Mouse (Mus musculus) thymus, postnatal 4 days (tissue): ENCODE measurements at regions not wholly inside any gene's neighbourhood (a gene's known extent, or its start where the extent isn't known, plus 50 kb on each side); places are given as distances from the start of the nearest gene placed in this dataset.

Experiments
- DNase-seq: peaks from one replicate; pipeline ENCODE4 v3.0.0; 2021

- DNase-seq, result no peak
Observed at GRCm38 (mm10) chr8:64542501-64542900, 150.4 kb downstream of the Cpe start.

DNA sequence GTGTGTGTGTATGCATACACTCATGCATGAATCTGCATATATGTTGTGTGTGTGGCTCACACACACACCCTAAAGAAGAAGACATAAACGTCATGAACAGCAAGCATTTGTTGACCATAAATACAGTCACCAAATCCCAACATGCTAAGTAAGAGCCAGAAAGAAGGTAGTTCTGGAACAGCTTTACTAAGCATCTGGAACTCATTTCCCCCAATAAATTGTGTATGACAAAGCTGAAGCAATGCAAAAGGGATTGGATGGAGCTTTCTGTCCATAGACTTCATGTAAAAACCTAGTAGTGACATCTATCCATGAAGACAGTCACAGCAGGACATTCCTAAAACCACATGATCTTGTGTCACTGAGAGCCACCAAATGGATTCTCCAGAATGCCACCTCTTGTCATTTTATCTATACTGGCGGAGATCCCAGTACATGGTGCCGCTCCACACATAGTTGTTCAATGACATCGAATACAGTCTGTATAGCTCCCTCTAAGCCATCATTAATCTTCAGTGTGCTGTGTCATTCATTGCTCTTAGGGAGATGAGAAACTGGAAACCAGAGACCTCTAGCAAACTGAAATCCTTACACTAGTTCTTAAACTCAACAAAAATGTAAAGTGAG is 152.9 kb downstream of the Cpe start:
- no peak for DNase-seq

DNA sequence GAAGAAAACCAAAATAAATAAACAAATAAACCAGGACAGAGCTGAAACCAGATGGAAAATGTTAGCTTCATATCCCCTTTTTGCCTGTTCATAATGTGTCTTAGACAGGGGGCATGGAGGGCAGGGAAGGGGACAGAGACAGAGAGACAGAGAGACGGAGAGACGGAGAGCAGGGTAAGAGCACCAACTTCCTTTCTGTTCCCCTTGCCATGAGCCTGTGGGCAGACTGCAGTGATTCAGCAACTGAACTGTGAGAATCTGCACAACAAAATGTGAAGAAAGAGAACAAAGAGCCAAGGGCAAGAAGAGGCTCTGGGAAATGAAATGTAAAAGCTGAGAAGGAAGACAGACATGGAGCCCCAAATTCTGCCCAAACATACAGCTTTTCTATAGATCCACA is 161.1 kb downstream of the Cpe start:
- DNase-seq, result no peak

DNA sequence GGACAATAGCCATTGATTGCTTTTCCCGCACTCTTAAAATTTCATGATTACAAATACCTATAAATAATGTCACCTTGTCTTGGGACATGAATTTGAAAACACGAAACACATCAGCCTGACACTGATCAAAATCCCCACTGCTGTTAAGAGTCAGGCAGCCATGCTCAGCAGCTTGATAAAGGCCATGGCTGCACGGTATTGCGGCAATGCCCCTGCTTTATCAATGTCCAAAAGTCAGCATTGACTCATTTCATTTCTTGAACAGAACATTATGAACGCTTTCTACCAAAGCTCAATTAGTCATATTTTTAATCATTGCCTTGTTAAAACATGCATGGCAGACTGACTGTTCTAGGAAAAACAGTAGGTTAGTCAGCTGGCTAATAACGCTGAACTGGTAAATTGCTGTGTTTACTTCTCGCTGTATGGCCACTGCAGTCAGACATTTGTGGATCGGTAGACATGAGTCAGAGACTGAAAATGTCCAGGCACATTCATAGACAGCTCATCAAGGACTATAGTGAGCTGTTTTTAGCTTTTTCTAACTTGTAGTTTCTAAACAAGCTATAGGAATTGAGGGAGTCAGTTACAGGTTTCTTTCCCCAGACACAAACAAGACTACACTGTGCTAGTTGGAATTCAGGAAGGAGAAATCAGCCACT is 170.3 kb downstream of the Cpe start:
- no peak for DNase-seq

GRCm38 (mm10) chr8:64519650-64520049 is 173.2 kb downstream of the Cpe start:
- no peak for DNase-seq

DNA sequence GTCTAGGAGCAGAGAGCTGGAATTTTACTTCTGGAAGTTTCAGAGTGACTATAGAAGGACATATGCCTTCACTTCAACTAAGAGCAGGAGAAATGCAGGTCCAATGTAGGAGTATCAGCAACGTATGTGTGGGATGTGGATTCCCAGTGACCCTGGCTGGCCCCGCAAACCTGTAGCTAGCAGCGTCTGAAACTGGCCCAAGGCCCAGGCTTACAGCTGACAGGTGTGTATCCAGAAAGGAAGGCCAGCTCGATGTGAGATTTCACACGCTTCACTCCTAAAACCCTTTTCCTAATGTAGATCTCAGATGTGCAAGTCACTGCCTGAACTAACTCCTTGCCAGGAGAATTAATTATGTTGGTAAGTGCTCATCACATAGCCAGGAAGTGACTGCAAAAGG is 176.9 kb downstream of the Cpe start:
- no peak for DNase-seq

DNA sequence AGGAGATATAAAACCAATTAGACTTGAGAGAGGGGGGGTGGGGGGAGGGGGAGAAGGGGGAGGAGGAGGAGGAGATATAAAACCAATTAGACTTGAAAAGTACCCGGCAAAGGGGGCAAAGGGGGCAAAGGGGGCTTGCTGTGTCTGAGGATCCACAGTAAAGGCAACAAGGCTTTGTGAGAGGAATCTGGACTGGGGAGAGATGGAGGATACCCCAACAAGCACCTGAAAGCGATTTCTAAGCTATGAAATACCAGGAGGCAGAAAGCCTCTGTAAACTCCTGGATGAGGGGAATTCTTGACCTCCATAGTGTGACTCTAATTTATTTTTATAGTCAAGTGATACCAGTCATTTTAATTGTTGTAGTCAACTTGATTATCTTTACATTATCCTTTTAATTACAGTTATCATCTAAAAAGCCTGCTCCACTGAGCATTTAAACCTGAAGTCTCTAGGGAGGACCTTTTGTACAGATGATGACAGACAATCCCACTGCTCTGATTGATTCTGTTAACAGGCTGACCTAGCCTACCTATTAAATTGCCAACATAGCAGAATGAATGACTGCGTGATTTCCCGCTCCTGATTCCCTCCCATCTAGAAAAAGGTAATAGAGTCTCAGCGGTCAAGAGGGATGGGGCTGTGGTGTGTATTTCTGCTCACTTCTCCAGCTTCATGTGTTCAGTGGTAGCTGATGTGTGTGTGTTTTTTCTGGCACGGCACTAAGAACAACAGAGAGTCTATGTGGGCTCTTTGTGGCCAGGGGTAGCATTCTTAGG is 195.4 kb downstream of the Cpe start:
- no peak for DNase-seq

- DNase-seq, result no peak
Observed at GRCm38 (mm10) chr8:64496333-64497213, 196.3 kb downstream of the Cpe start.

- DNase-seq, result no peak
Observed at GRCm38 (mm10) chr8:64491561-64491960, 201.3 kb downstream of the Cpe start.

- DNase-seq, result no peak
Observed at GRCm38 (mm10) chr8:64488057-64488456, 204.8 kb downstream of the Cpe start.

- no peak for DNase-seq
Observed at GRCm38 (mm10) chr8:64473276-64473675, 219.6 kb downstream of the Cpe start.

DNA sequence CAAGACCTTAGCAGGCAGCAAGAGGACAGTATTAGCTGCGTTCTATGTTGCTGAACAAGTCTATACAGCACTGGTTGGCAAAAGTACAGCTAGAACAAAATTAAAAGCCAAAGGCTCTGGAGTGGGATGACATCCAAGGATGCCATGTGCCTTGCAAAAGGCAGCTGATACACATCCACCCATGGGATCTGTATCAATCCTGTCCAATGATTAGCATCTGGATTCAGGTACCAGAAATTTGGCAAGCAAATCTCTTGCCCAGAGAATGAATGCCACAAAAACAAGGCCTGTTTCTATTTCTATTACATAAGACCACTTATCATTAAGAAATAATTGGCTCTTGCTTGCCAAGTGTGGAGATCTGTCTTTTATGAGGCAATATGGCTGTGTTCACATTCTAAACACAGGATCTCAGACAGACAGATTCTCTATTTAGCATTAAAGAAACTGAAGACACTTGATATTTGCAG is 220.0 kb downstream of the Cpe start:
- no peak for DNase-seq

DNA sequence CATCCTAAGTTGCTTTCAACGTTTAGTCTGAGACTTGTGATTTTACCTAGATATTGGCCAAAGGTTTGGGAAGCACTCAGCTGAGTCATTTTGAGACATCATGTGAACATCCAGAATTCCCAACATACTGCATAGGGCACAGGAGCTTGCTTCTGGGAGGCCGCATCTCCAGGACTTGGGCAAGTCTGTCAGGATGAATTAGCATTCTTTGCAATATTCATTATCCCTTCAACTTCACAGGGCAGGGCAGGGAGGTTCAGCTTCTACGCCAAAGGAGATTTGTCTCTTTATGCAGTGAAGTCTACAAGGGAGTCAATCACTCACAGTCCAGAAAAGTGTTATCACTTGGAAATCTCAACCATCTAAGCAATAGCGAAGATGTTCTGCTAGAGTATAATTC is 231.7 kb downstream of the Cpe start:
- DNase-seq, result no peak

DNA sequence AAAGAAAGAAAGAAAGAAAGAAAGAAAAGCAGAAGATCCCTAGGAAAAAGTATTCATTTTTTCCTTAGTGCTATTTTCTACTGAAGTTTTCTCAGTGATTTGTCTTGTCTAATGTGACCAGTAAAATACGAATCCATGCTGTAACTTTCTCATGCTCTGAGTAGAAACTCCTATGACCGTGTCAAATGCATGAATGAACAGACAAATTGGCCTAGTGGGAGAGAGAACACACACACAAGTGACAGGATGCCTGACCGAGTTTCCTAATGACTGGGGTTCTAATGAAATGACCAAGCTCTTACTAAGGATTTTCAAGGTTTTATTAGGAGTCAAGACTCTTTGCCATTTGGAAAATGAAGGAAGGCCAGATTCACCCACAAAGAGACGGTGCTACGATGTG is 235.9 kb downstream of the Cpe start:
- no peak for DNase-seq

DNA sequence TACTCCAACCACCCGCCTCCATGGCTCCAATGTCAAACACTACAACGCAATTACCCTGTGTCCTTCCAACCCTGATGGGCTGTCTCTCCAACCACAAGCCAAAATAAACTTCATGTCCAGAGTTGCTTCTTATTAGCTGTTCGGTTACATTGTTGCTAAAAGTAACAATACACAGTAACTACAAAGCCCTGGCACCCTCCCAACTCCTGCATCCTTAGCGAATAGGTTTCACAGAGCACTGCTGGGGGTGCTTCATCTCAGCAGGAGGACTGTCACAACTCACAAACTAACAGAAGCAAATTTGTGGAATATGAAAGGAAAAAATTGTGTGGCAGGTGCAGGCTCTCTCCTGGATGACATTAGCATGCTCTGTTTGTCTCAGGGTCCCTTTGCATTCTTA is 238.1 kb downstream of the Cpe start:
- DNase-seq, result no peak

GRCm38 (mm10) chr8:64445366-64445765 is 239.3 kb upstream of the Tll1 start:
- no peak for DNase-seq

GRCm38 (mm10) chr8:64444429-64444828 is 238.4 kb upstream of the Tll1 start:
- no peak for DNase-seq

DNA sequence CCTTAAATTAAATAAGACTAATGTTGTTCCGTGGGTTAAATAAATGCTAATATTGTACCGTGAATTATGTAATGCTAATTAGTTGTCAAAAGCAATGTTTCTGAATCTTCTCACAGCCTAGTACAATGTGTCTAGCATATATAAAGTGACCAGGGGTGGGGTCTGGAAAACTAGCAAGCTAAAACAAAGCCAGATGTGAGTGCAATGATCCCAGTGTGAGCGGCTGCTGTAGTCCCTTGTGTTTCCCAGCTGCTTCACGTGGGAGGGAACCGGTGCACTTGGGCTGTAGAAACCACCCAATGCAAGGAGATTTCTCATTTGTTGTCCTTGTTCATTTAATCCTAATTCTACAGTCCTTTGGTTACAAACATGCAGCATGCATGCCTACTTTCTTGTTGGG is 232.4 kb upstream of the Tll1 start:
- no peak for DNase-seq

- DNase-seq, result no peak
Observed at GRCm38 (mm10) chr8:64434648-64435047, 228.6 kb upstream of the Tll1 start.

GRCm38 (mm10) chr8:64422850-64423214 is 216.8 kb upstream of the Tll1 start:
- DNase-seq, result no peak

DNA sequence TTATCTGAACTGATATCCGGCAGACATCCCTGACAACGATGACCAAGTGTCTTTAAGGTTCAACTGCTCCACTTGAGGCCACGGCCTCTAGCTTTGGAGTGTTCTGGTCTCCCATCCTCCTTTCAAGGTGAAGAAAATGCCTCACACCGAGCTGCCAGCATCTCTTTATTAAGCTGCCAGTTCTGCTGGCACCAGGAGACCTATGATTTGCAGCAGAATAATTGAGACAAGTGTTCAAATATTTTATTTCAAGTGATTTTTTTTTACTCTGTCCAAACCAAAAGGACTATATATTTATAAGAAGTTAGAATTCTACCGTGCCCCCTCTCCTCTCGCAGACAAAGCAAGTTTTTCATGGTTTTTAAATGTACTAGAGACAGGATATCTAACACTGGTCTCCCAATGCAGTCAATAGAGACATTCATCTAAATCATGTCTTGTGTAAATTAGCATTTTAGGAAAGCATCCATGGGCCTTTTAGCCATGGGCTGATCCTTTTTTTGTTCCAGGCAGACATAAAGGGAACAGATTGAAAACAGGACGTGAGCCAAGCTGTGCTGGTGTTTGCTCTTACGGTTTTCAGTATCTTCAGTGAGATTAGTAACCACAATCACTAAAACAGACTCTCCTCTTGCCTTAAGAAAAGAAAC is 216.3 kb upstream of the Tll1 start:
- no peak for DNase-seq

DNA sequence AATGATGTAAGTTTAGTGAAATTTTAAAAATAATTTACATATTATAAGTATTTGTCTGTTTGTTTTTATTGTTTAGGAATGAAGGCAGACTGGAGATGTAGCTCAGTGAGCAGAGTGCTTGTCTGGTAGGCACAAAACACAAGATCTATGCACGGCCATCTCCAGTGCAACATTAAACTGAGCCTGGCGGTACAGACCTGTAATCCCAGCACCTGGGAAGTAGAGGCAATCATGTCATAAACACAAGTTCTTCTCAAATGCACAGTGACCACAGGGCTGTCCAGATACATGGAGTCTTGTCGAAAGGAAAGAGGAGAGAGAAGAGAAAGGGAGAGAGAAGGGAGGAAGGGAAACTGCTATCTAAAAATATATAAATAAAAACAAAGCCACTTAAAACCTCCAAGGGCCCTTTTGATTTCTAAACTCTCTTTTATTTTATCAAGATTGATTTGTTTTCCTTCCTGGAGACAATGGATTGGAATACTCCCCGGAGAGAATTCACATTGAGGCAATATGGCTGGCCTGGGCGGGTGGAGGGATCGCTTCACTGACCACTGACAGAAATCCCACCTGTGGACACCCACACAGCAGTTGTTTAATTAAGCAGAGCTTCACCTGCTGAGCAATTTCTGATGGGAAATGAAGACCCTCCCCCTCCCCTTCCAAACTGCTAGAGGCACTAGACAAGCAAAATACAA is 215.6 kb upstream of the Tll1 start:
- no peak for DNase-seq
